Mouse (Mus musculus): ENCODE data around the gene Znrf2. TPM values are rescaled to one million over a fixed set of nuclear protein-coding genes. Genes with fewer than 3 reads are reported as not detected.

Znrf2 gene
- polyA plus RNA-seq, 1 experiment from 2014 or later: 17.4 TPM

- CTCF ChIA-PET: no interaction called here
- in situ Hi-C loops (cut with MboI; ENCODE audit: low pct_unique_long_range_greater_than_20kb): loop anchor here (10.0 kb wide), 1 partner anchor 237 kb away; no protein-coding TSS in a partner anchor
- H3K27me3 ChIP-seq: no peaks in the 10 kb centered on the region
- no peak for TF ChIP-seq CTCF (IDR thresholded peaks at IDR 0.05)
- no peak for DNase-seq (ENCODE audit: low read depth, low spot score)
- no peak for ATAC-seq
- POLR2A ChIA-PET: no interaction called here
Measured at GRCm38 (mm10) chr6:54927946-54928345, 111.2 kb downstream of the Znrf2 start.

DNA sequence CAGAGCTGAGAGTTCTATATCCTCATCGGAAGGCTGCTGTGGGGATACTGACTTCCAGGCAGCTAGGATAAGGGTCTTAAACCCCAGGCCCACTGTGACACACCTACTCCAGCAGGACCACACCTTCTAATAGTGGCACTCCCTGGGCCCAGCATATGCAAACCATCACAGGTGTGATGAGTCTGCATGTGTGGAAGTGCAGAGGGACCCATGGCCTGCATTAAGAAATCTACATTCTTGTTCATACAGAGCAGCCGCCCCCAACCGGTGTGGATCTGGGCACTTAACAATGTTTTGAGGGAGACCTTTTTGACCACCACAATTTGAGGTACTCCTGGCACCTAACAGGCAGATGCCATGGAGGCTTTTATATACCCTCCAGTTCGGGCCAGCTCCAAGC, 114.9 kb downstream of the Znrf2 start:
- no peak for TF ChIP-seq CTCF (IDR thresholded peaks at IDR 0.05)
- CTCF ChIA-PET: interaction anchor here (1.2 kb wide), 2 partner anchors 10 to 11 kb away, joined by 3 to 4 read pairs; no protein-coding TSS in a partner anchor
- H3K27me3 ChIP-seq: no peaks in the 10 kb centered on the region
- in situ Hi-C loops (cut with MboI; ENCODE audit: low pct_unique_long_range_greater_than_20kb): no loop called here
- DNase-seq (ENCODE audit: low read depth, low spot score) (no peak), ATAC-seq (no peak)
- POLR2A ChIA-PET: no interaction called here

DNA sequence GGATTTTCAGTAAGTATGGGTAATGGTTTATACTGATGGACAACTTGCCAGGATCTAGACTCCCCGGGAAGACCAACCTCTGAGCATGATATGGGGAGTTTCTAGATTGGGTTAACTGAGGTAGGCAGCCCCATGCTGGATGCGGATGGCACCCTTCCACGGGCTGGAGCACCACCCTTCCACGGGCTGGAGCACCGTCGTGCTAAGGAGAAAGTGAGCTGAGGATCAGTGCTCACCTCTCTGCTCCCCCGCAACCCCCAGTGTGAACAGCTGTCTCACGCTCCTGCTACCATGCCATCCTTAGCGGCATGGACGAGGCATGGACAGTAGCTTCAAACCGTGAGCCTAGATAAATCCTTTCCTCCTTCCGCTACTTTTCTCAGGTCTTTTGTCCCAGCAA, 115.8 kb downstream of the Znrf2 start:
- TF ChIP-seq CTCF (IDR thresholded peaks at IDR 0.05): no peak
- ChIA-PET POLR2A (no interaction called here), CTCF (no interaction called here)
- no peak for ATAC-seq
- in situ Hi-C loops (cut with MboI; ENCODE audit: low pct_unique_long_range_greater_than_20kb): no loop called here
- DNase-seq (ENCODE audit: low read depth, low spot score): no peak
- no peaks in the 10 kb centered on the region for H3K27me3 ChIP-seq

GRCm38 (mm10) chr6:54933216-54933615, 116.5 kb downstream of the Znrf2 start:
- ATAC-seq (no peak), DNase-seq (ENCODE audit: low read depth, low spot score) (no peak)
- no peak for TF ChIP-seq CTCF (IDR thresholded peaks at IDR 0.05)
- no peaks in the 10 kb centered on the region for H3K27me3 ChIP-seq
- ChIA-PET CTCF (no interaction called here), POLR2A (no interaction called here)
- in situ Hi-C loops (cut with MboI; ENCODE audit: low pct_unique_long_range_greater_than_20kb): no loop called here

- CTCF ChIA-PET: no interaction called here
- no peak for DNase-seq (ENCODE audit: low read depth, low spot score)
- in situ Hi-C loops (cut with MboI; ENCODE audit: low pct_unique_long_range_greater_than_20kb): no loop called here
- H3K27me3 ChIP-seq: no peaks in the 10 kb centered on the region
- POLR2A ChIA-PET: no interaction called here
- no peak for TF ChIP-seq CTCF (IDR thresholded peaks at IDR 0.05)
- ATAC-seq: no peak
Measured at GRCm38 (mm10) chr6:54933866-54934265, 117.2 kb downstream of the Znrf2 start.

GRCm38 (mm10) chr6:54934313-54934712, 117.6 kb downstream of the Znrf2 start:
- no peak for TF ChIP-seq CTCF (IDR thresholded peaks at IDR 0.05)
- POLR2A ChIA-PET: no interaction called here
- CTCF ChIA-PET: interaction anchor here (1.3 kb wide), 1 partner anchor 9 kb away, joined by 4 read pairs; no protein-coding TSS in a partner anchor
- no peak for ATAC-seq
- no peak for DNase-seq (ENCODE audit: low read depth, low spot score)
- in situ Hi-C loops (cut with MboI; ENCODE audit: low pct_unique_long_range_greater_than_20kb): no loop called here
- H3K27me3 ChIP-seq: no peaks in the 10 kb centered on the region

DNA sequence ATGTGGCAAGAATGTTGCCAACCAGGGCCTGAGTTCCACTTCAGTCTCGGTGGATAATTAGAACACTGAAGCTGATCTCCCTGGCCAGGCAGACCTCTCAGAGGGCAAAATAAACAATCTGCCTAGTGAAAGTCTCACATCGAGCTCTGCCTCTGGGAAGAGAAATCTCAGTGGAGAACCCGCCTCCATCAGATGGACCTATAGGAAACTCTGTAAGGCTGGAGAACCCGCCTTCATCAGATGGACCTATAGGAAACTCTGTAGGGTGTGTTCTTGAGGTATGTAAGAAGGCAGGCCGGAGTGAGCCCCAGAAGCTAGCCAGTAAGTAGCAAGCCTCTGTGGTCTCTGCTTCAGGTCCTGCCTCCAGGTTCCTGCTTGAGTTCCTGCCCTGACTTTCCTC, 118.2 kb downstream of the Znrf2 start:
- ATAC-seq (no peak), DNase-seq (ENCODE audit: low read depth, low spot score) (no peak)
- CTCF ChIA-PET: interaction anchor here (1.3 kb wide), 1 partner anchor 8 kb away, joined by 4 read pairs; no protein-coding TSS in a partner anchor
- TF ChIP-seq CTCF (IDR thresholded peaks at IDR 0.05): no peak
- POLR2A ChIA-PET: no interaction called here
- no peaks in the 10 kb centered on the region for H3K27me3 ChIP-seq
- in situ Hi-C loops (cut with MboI; ENCODE audit: low pct_unique_long_range_greater_than_20kb): no loop called here

DNA sequence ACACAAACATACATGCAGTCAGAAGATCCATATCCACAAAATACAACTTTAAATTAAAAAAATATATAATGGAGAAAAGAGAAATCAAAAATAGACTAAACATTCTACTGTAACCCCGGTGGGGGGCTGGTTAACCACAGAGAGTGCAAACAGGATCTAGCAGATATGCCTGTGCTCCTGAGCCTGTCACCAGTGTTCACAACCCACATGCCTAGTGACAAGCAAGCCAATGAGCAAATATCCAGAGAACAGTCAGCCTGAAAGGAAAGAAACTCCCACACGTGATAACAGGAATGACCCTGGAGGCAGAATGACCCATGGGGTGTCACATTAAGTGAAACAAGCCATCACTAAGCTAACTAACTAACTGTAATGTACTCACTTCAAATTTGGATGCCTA, 119.8 kb downstream of the Znrf2 start:
- CTCF ChIA-PET: interaction anchor here (0.9 to 1.6 kb wide), 2 partner anchors 10 to 80 kb away, joined by 3 read pairs; no protein-coding TSS in a partner anchor
- TF ChIP-seq CTCF (IDR thresholded peaks at IDR 0.05): no peak
- POLR2A ChIA-PET: no interaction called here
- H3K27me3 ChIP-seq: no peaks in the 10 kb centered on the region
- in situ Hi-C loops (cut with MboI; ENCODE audit: low pct_unique_long_range_greater_than_20kb): no loop called here
- no peak for ATAC-seq
- DNase-seq (ENCODE audit: low read depth, low spot score): no peak

- POLR2A ChIA-PET: interaction anchor here (0.6 to 1.0 kb wide), 2 partner anchors 9 to 43 kb away, joined by 3 read pairs; no protein-coding TSS in a partner anchor
- in situ Hi-C loops (cut with MboI; ENCODE audit: low pct_unique_long_range_greater_than_20kb): no loop called here
- CTCF ChIA-PET: interaction anchor here (0.6 to 3.3 kb wide), 2 partner anchors 13 to 233 kb away, joined by 3 to 7 read pairs; no protein-coding TSS in a partner anchor
- TF ChIP-seq CTCF (IDR thresholded peaks at IDR 0.05): no peak
- no peaks in the 10 kb centered on the region for H3K27me3 ChIP-seq
- DNase-seq (ENCODE audit: low read depth, low spot score): no peak
- ATAC-seq: no peak
Measured at GRCm38 (mm10) chr6:54939631-54940030, 122.9 kb downstream of the Znrf2 start.

- no peak for DNase-seq (ENCODE audit: low read depth, low spot score)
- POLR2A ChIA-PET: interaction anchor here (0.6 kb wide), 1 partner anchor 10 kb away, joined by 3 read pairs; no protein-coding TSS in a partner anchor
- no peak for ATAC-seq
- no peak for TF ChIP-seq CTCF (IDR thresholded peaks at IDR 0.05)
- H3K27me3 ChIP-seq: no peaks in the 10 kb centered on the region
- in situ Hi-C loops (cut with MboI; ENCODE audit: low pct_unique_long_range_greater_than_20kb): no loop called here
- CTCF ChIA-PET: interaction anchor here (0.6 to 3.3 kb wide), 2 partner anchors 12 to 234 kb away, joined by 3 to 7 read pairs; no protein-coding TSS in a partner anchor
Measured at GRCm38 (mm10) chr6:54940126-54940525, 123.4 kb downstream of the Znrf2 start.

DNA sequence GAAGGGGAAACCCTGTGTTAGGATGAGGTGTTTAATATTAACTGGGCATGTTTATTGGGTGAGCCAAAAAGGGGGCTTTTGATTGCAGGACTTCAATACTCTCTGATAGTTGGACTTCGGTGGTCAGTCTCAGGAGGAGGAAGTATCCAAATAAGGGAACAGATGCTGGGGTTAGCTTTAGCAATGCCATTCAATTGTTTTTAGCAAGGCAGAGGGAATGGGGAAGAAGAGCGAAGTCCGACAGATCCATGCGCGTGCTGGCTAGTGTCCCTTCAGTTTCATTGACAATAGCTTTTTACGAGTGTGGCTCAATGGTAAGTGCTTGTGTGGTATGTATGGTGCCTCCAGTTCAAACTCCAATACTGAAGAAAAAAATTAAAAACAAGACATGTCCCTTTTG, 124.4 kb downstream of the Znrf2 start:
- ATAC-seq (no peak), DNase-seq (ENCODE audit: low read depth, low spot score) (no peak)
- no peaks in the 10 kb centered on the region for H3K27me3 ChIP-seq
- in situ Hi-C loops (cut with MboI; ENCODE audit: low pct_unique_long_range_greater_than_20kb): no loop called here
- POLR2A ChIA-PET: no interaction called here
- CTCF ChIA-PET: interaction anchor here (1.0 to 3.3 kb wide), 2 partner anchors 10 to 11 kb away, joined by 4 to 7 read pairs; no protein-coding TSS in a partner anchor
- TF ChIP-seq CTCF (IDR thresholded peaks at IDR 0.05): no peak

Other genes starting within 250 kb of the Znrf2 start
- gene Plekha8, start 221.8 kb upstream of the Znrf2 start, polyA plus RNA-seq (2021): 9.6 TPM
- gene Fkbp14, start 219.6 kb upstream of the Znrf2 start, polyA plus RNA-seq (2021): 21.6 TPM
- gene Mturn, start 135.3 kb upstream of the Znrf2 start, polyA plus RNA-seq (2021): 3.6 TPM
- gene Nod1, start 155.7 kb downstream of the Znrf2 start, polyA plus RNA-seq (2021): 6.3 TPM
- 14.2 TPM for gene Ggct, start 176.0 kb downstream of the Znrf2 start, polyA plus RNA-seq (2021)
- gene Gars, start 221.1 kb downstream of the Znrf2 start, polyA plus RNA-seq (2021): 279 TPM

All from Patski (cell line).